19 mouse cellular contexts compared by ENCODE assay signal in the genomic region with DNA sequence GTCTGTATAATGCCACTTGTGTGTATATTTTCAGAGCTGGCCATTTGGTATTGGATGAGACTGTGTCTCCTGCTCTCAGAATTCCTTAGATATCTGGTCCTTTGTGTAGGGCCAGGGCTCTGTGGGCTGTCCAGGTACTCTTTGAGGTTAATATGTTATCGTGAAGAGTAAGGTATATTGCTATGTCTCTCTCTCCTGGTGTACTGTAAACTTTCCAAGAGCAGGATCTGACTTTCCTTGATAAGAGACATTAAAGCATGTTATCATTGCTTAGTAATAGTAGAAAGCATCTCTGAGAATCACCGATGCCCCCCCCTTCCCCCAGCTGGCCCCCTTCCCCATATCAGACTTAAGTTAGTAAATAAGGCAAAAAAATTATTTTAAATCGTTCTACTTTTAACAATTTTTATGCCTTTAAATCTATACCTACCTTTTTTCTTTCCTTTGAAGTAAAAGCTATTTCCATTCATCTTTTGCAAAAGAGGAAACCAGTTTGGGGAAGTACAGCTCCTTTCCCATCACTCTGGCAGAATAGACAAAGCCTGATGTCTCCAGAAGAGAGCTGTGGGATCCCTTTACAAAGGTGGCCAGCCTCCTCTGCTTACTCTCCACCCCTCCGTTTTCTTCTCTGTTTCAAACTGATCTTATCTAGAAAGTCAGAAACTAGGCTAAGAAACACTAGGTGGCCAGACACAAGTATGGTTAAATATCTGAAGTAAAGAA. TPM values are rescaled to one million over a fixed set of nuclear protein-coding genes. Genes with fewer than 3 reads are reported as not detected.
DNase-seq lines count a peak whose midpoint lies in the region; ATAC-seq lines count a peak whose summit lies in the region.
"Had no signal": no experiment of that assay in that cellular context is flagged by ENCODE, and none has a peak within 500 bp of the region (broad histone marks: within the 10 kb centered on the region; RNA-seq: fewer than 3 reads in every experiment).

No protein-coding gene starts in this region.

- WGBS in hindbrain, embryonic 15.5 days, result 87% methylated on average over 4 of the region's 4 CpGs
- WGBS in hindbrain, embryonic 10.5 days, result 84% methylated on average over 4 of the region's 4 CpGs
- WGBS in neural tube, embryonic 13.5 days, result 97% methylated on average over 4 of the region's 4 CpGs
- 89% methylated on average over 4 of the region's 4 CpGs for WGBS in limb, embryonic 13.5 days
- 89% methylated on average over 4 of the region's 4 CpGs for WGBS in neural tube, embryonic 15.5 days
- 74% methylated on average over 4 of the region's 4 CpGs for WGBS in intestine, embryonic 15.5 days

- peaks cover 11% of the 10 kb centered on the region; the same call in 1 of the 2 replicates for H3K36me3 ChIP-seq in hindbrain, embryonic 15.5 days
- peaks cover 16% of the 10 kb centered on the region for H3K36me3 ChIP-seq in hindbrain, embryonic 10.5 days
- peaks cover 12% of the 10 kb centered on the region for H3K36me3 ChIP-seq in neural tube, embryonic 13.5 days
- H3K36me3 ChIP-seq in limb, embryonic 13.5 days, result peaks cover 13% of the 10 kb centered on the region
- H3K36me3 ChIP-seq in neural tube, embryonic 15.5 days, result peaks cover 5% of the 10 kb centered on the region; the same call in 1 of the 2 replicates
- no peaks in the 10 kb centered on the region for H3K36me3 ChIP-seq in intestine, embryonic 15.5 days

- no peaks in the 10 kb centered on the region for H3K27me3 ChIP-seq in hindbrain, embryonic 15.5 days
- H3K27me3 ChIP-seq in hindbrain, embryonic 10.5 days (ENCODE audit: insufficient read depth, poor library complexity, severe bottlenecking), result no peaks in the 10 kb centered on the region
- no peaks in the 10 kb centered on the region for H3K27me3 ChIP-seq in neural tube, embryonic 13.5 days
- H3K27me3 ChIP-seq in limb, embryonic 13.5 days, result no peaks in the 10 kb centered on the region
- no peaks in the 10 kb centered on the region for H3K27me3 ChIP-seq in neural tube, embryonic 15.5 days (replicated peaks)
- H3K27me3 ChIP-seq in intestine, embryonic 15.5 days (replicated peaks), result no peaks in the 10 kb centered on the region
- H3K27me3 ChIP-seq: neural tube, embryonic 12.5 days had no signal

- H3K9me3 ChIP-seq in hindbrain, embryonic 15.5 days, result no peaks in the 10 kb centered on the region
- H3K9me3 ChIP-seq in hindbrain, embryonic 10.5 days, result no peaks in the 10 kb centered on the region
- H3K9me3 ChIP-seq in neural tube, embryonic 13.5 days, result no peaks in the 10 kb centered on the region
- no peaks in the 10 kb centered on the region for H3K9me3 ChIP-seq in limb, embryonic 13.5 days
- no peaks in the 10 kb centered on the region for H3K9me3 ChIP-seq in neural tube, embryonic 15.5 days (replicated peaks)
- H3K9me3 ChIP-seq in intestine, embryonic 15.5 days, result no peaks in the 10 kb centered on the region
- H3K9me3 ChIP-seq: neural tube, embryonic 12.5 days had no signal

- peak overlapping the region; percentile 6; the same call in 1 of the 2 replicates for H3K4me2 ChIP-seq in hindbrain, embryonic 15.5 days
- peak overlapping the region; percentile 72; the same call in 1 of the 2 replicates for H3K4me2 ChIP-seq in neural tube, embryonic 13.5 days
- 0 out of 2 replicates have a peak overlapping the region, but pooled peaks have one; percentile 19 for H3K4me2 ChIP-seq in limb, embryonic 13.5 days (replicated peaks)
- H3K4me2 ChIP-seq in neural tube, embryonic 15.5 days, result peak overlapping the region; percentile 69
- H3K4me2 ChIP-seq in intestine, embryonic 15.5 days (replicated peaks), result no peak overlapping the region; the same call in 1 of the 2 replicates

- H3K9ac ChIP-seq in hindbrain, embryonic 15.5 days, result no peak overlapping the region
- H3K9ac ChIP-seq in neural tube, embryonic 13.5 days, result no peak overlapping the region; the same call in 1 of the 2 replicates
- no peak overlapping the region for H3K9ac ChIP-seq in limb, embryonic 13.5 days
- no peak overlapping the region for H3K9ac ChIP-seq in neural tube, embryonic 15.5 days (replicated peaks)
- no peak overlapping the region for H3K9ac ChIP-seq in intestine, embryonic 15.5 days

- ATAC-seq in hindbrain, embryonic 15.5 days (ENCODE audit: low FRiP score, low read depth), result no peak
- no peak for ATAC-seq in neural tube, embryonic 13.5 days (ENCODE audit: low read depth)
- ATAC-seq in limb, embryonic 13.5 days (ENCODE audit: low FRiP score, low read depth), result no peak
- no peak for ATAC-seq in neural tube, embryonic 15.5 days (ENCODE audit: low FRiP score)
- no peak for ATAC-seq in intestine, embryonic 15.5 days

- no peak for DNase-seq in hindbrain, embryonic 10.5 days (ENCODE audit: low spot score)
- no peak for DNase-seq in neural tube, embryonic 10.5 days (ENCODE audit: extremely low spot score, low spot score)
- no peak for DNase-seq in cerebellum, adult 18-20 months
- DNase-seq: adrenal gland, postnatal 14 days; cerebellum, adult 11-12 months; gastrocnemius, postnatal 10 days; heart, postnatal 14 days; left cerebral cortex, postnatal 4 days; lung, postnatal 10 days; right cerebral cortex, postnatal 14 days; thymus, postnatal 36 days had no signal

- no peak overlapping the region for H3K4me3 ChIP-seq in hindbrain, embryonic 15.5 days
- H3K4me3 ChIP-seq in hindbrain, embryonic 10.5 days, result no peak overlapping the region
- H3K4me3 ChIP-seq in neural tube, embryonic 13.5 days, result no peak overlapping the region
- no peak overlapping the region for H3K4me3 ChIP-seq in limb, embryonic 13.5 days
- no peak overlapping the region for H3K4me3 ChIP-seq in neural tube, embryonic 15.5 days (replicated peaks)
- no peak overlapping the region for H3K4me3 ChIP-seq in intestine, embryonic 15.5 days (replicated peaks)
- H3K4me3 ChIP-seq: neural tube, embryonic 12.5 days had no signal

- peaks cover 34% of the 10 kb centered on the region for H3K4me1 ChIP-seq in hindbrain, embryonic 15.5 days (replicated peaks)
- H3K4me1 ChIP-seq in hindbrain, embryonic 10.5 days (replicated peaks), result peaks cover 18% of the 10 kb centered on the region
- H3K4me1 ChIP-seq in neural tube, embryonic 13.5 days (replicated peaks), result peaks cover 30% of the 10 kb centered on the region
- H3K4me1 ChIP-seq in limb, embryonic 13.5 days, result peaks cover 23% of the 10 kb centered on the region
- H3K4me1 ChIP-seq in neural tube, embryonic 15.5 days, result peaks cover 34% of the 10 kb centered on the region
- 0 out of 2 replicates have a peak, but pooled peaks cover 3% of the 10 kb centered on the region for H3K4me1 ChIP-seq in intestine, embryonic 15.5 days (replicated peaks)

- H3K27ac ChIP-seq in hindbrain, embryonic 15.5 days (replicated peaks), result no peak overlapping the region
- H3K27ac ChIP-seq in hindbrain, embryonic 10.5 days, result no peak overlapping the region
- no peak overlapping the region for H3K27ac ChIP-seq in neural tube, embryonic 13.5 days (replicated peaks)
- no peak overlapping the region for H3K27ac ChIP-seq in limb, embryonic 13.5 days
- H3K27ac ChIP-seq in neural tube, embryonic 15.5 days (replicated peaks), result no peak overlapping the region
- H3K27ac ChIP-seq in intestine, embryonic 15.5 days, result no peak overlapping the region
- H3K27ac ChIP-seq: kidney, postnatal 0 days; neural tube, embryonic 12.5 days; stomach, postnatal 0 days had no signal

RNA-seq across cellular contexts. Expression of a gene that starts 2.2 kb away (rescaled TPM):
- 37.4 and 38.0 TPM in 2 replicates for polyA plus RNA-seq in hindbrain, embryonic 15.5 days (2015; fragmentation: Nextera tagmentation; extraction: Ambion mirVana)
- polyA plus RNA-seq in hindbrain, embryonic 10.5 days (2016; fragmentation: Nextera tagmentation; extraction: Ambion mirVana), result 41.6 and 49.6 TPM in 2 replicates
- 40.0 and 41.6 TPM in 2 replicates for polyA plus RNA-seq in neural tube, embryonic 13.5 days (2015; fragmentation: Nextera tagmentation; extraction: Ambion mirVana)
- 43.3 and 48.2 TPM in 2 replicates for polyA plus RNA-seq in limb, embryonic 13.5 days (2015; fragmentation: Nextera tagmentation; extraction: Ambion mirVana)
- polyA plus RNA-seq in neural tube, embryonic 15.5 days (2015; fragmentation: Nextera tagmentation; extraction: Ambion mirVana), result 37.7 and 46.3 TPM in 2 replicates
- polyA plus RNA-seq in intestine, embryonic 15.5 days (2015; fragmentation: Nextera tagmentation; extraction: Ambion mirVana), result 60.4 and 64.6 TPM in 2 replicates
